Mouse (Mus musculus) cerebellum, adult 11-12 months (tissue): ENCODE results near the gene Dlst.

Experiments used
- DNase-seq: peaks from one replicate; pipeline ENCODE4 v3.0.0; 2022

Gene Dlst

GRCm38 (mm10) chr12:85110698-85111592 lies at the start of gene Dlst, which contains the start of gene Prox2:
Gene Dlst, plus strand, starts transcription at chr12:85110833.
Gene Prox2, minus strand, starts transcription at chr12:85110759.
- peak; percentile 87 for DNase-seq

DNA sequence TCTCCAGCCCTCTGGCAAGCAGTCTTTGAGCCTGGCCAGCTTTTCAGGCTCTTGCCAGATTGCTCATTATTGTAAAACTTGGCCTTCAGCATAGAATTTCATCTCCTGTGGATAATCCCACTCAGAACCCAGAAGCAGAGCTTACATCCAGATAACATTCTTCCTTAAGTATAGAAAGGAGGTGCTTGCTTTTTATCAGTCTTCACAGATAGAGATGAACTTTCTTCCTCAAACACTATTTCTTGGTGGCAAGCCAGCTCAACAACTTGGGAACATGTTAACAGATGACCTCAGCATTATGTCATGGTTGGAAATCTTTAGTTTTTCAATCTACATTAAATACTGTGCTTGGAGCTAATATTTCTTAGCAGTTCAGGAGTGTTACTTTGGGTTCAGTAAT lies 39.6 kb upstream of the Dlst start:
- DNase-seq: no peak

DNA sequence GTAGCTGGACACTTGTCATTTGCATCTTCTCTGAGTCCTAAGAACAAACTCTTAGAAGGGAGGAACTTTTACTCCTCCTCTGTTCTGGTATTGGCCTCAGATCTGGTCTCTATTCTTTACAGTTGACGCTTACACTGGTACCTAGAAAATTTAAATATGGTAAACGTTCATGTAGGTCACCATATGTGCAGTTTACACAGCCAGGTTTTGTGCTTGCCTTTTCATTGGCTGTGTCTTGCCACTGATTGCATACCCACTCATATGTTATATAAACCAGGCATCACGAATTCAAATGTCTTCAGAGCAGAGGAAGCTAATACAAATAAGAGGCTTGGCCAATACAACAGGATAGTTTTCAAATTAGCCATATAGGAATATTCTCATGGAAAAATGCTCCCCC lies 33.5 kb upstream of the Dlst start:
- peak; percentile 22 for DNase-seq

DNA sequence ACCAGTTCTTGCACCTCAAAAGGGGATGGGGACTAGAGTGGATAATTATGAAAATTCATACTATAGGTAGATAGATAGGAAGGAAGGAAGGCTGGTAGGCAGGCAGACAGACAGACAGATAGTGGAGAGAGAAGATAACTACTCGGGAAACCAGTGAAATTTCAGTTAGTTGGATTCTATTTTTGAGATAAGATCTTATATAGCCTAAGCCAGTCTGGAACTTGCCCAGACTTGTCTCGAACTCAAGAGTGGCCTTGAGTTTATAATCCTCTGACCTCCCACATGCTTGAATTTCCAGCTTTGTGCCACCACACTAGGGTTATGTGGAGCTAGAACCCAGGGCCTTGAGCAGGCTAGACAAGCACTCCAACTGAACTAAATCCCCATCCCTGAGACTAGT lies 26.4 kb upstream of the Dlst start:
- no peak for DNase-seq

GRCm38 (mm10) chr12:85084941-85085340 lies 25.7 kb upstream of the Dlst start:
- no peak for DNase-seq

DNA sequence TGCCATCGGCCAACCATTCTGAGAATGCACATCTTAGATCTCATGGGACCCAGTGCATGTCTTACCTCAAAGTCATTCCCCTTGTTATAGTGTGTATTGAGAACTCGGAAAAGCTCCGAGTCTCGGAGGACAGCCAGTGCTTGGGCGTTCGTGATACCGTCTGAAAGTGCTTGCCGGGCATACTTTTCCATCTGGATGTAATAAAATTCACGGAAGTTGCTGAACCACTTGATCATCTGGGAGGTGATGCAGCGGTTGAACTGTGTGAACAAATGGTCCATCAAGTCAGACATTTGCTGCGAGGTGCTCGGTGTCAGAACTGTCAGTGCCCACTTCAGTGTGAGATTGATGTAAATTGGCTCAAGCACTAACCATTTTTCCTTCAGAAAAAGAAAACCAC lies 22.8 kb upstream of the Dlst start:
- DNase-seq: no peak

DNA sequence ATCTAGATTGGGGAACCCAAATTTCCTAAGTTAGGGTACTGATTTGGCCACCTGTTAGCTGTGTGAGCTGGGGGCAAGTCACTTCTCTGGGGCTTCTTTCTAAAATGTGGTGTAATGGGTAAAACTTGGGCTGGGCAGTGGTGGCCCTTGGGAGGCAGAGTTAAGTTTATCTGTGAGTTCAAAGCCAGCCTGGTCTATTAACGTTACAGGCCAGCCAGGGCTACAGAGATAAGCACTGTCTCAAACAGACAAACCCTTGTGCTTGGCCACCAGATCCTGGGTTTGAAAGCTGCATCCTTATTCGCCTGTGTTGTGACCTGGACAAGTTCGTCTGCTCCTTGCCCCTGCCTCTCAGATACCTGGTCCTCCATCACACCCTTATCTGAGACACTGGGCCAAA lies 19.4 kb upstream of the Dlst start:
- DNase-seq: no peak

GRCm38 (mm10) chr12:85092214-85092613 lies 18.4 kb upstream of the Dlst start:
- peak; percentile 49 for DNase-seq

GRCm38 (mm10) chr12:85094010-85094409 lies 16.6 kb upstream of the Dlst start:
- DNase-seq: no peak

DNA sequence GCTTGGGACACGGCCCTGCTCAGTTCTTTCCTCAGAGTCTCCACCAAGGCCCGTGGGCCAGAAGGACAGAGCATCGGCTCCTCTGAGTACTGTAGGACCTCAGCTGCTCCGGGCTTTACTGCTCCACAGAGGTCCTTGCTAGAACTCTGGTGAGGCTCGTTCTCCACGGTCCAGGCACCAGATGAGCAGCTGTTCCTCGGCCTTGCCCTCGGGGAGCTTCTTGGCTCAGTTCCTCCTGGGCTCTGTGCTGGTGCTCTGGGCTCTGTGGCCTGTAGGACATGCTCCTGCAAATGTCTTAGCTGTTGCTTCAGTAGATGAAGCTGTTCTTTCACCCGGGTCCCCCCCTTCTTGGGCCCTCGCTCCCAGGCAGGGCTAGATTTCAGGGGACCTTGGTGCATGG lies 15.9 kb upstream of the Dlst start:
- no peak for DNase-seq

DNA sequence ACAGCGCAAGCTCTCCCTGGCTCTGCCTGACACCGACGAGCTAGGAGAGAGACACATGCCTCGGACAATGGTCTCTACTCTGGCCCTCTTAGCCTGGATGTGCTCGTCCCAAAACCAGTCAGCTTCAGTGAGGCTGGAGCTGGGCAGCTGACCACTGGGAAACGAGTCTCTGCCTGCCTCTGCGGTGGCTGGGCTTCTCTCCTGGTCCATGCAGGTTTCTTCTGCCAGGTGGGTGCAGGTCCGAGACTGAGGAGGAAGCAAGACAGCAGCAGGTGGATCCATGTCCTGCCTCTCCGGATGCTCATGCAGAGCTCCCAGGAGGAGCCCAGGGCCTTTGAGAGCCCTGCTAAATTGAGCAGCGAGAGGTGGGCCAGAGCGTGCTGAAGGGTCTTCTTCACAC lies 15.5 kb upstream of the Dlst start:
- DNase-seq: no peak

DNA sequence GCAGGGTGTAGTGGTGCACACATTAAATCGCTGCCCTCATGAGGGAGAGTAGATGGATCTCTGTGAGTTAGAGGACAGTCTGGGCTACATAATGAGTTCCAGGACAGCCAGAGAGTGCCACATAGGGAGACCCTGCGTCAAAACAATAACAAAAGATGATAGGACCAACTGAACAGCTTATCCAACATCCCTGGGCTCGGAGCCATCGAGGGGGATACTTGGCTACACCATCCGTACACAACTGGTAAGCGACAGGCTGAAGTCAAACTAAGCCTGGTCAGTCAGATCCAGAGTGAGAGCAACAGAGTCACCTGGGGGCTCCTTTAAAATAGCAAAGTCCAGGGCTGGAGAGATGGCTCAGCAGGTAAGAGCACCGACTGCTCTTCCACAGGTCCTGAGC lies 14.8 kb upstream of the Dlst start:
- DNase-seq: no peak

DNA sequence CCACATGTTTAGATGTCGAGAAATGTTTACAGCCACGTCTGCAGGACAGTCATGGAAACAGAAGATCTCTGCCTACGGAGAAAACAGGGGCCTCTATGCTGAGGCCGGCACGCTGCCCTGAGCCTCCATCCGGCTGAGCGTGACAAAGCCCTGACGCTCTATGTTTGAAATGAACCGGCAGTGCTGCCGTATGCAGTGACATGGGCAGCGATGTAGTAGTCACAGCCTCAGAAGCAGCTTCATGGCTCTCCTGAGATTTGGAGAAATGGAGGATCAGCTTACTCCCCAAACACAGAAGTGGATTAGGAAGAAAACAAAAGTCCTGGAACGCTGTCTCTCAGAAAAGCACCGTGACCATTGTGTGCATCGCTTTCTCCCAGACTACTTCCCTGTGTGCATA lies 9.6 kb upstream of the Dlst start:
- DNase-seq: no peak

DNA sequence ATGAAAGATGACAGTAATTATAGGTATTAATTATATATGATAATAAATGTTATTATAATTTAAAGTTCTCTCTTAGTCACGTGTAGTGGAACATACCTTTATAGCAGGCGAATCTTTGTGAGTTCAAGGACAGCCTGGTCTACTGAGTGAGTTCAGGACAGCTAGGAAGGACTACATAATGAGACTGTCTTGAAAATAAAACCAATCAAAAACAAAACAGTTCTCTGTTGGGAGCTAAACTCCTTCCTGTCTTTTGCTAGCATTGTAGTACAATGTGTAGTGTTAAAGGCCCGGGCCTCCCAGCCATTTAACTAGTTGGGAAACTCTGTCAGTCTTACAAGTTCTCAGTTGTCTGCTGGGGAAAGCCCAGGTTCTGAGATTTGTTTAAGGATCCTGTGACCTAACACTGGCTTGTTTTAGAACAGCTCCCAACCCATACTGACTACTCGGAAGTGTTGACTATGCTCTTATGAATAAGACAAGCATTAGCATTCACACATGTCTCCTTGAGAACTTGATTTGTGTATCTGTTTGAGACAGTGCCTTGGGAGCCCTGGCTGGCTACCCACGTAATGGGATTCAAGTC lies 9.0 kb upstream of the Dlst start:
- no peak for DNase-seq

DNA sequence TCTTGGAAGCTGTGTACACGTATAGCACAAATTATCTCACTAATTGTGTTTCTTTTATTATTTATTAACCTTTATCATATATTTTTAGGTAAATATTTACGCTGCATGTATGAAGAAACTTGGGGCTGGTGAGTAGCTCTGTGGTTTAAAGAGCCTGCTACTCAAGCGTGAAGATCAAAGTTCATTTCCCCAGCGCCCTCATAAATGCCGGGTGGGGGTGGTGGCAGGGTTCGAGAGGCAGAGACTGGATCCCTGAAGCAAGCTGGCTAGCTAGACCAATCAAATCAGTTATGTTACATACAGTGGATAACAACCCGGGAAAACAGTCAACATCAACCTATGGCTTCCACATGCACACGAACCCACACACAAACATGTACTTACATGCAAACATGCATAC lies 7.5 kb upstream of the Dlst start:
- DNase-seq: no peak

DNA sequence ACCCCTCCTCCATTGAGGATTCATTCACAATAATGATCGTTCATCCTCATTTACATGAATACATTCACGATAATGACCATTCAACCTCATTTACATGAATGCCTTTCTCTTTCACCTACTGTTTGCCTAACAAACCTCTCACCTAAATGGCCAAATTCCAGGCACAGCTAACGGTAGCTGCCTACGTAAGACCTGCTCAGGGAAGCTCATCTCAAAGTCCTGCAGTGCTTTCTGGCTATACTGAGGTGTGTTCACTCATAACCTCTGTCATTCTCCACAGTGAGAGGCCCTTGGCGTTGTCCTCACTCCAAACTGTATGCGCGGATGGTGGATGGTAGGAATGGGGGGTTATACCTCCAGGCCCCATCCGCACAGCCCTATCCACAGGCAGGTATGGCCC lies 5.8 kb upstream of the Dlst start:
- DNase-seq: no peak

DNA sequence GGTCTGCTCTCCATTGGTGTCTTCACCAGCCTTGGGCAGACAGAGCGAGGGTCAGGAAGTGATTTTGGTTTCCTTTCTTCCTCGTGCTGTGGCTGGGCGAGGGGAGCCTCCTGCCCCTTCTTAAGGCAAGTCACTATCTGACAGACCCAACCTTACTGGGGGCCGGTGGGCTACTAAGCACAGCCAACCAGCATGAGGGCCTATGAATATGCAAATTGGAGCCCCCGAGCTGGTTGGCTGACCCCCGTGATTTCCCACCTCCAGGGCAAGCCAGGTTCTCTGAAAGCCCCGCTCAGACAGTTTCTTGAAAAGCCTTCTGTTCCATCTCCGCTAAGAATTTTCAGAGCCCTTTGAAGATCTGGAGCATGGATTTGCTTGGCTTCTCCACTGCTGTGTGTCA lies 4.3 kb upstream of the Dlst start:
- no peak for DNase-seq

GRCm38 (mm10) chr12:85108643-85109042 lies 2.0 kb upstream of the Dlst start:
- DNase-seq: no peak

DNA sequence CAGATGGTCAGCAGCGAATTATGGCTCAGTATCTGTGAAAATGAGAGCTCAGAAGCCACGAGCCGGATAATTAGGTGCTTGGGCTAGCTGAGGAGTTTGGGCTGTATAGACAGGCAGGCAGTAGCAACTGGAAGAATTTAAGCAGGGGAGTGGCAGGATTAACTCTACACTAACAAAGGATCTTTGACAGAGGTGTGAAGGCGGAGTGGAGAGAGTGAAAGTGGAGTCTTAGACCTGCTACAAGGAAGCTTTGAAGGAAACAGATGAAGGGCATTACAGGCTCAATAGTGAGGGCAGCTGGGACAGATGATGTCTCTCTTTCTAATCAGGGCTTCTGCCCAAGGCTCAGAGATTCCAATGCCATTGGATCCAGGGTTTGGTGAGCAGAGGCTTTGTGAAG lies 1.2 kb upstream of the Dlst start:
- DNase-seq: no peak

DNA sequence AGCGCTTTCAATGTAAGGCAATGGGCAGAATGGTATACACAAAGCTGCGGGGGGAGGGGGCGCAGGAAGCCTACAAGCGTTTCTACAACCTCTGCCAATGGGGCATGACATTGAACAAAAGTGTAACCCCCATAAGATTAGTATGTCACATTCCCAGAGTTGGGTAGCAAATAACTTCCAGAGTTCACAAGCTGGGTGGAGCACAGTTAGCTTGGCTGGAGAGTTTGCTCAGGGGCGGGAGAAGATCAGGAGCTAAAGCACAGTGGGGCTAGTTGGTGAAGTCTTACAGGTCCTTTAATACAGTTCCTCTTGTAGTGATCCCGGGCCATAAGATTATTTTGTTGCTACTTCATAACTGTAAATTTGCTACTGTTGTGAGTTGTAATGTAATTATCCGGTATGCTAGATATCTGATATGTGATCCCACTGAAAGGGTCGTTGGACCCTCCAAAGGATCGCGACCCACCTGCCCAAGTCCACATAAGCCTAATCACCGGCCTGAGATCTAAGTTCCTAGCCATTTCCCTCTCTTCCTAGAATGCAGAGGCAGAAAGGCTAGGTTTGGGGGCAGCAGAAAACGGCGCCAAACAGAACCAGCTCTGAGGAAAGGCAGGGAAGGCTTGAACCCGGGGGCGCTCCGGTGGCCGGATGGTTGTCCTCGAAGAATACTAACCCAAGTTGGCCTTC lies 479 bp upstream of the Dlst start:
- DNase-seq: no peak

GRCm38 (mm10) chr12:85112550-85113251 lies 2.1 kb downstream of the Dlst start:
- no peak for DNase-seq

GRCm38 (mm10) chr12:85113337-85113736 lies 2.7 kb downstream of the Dlst start:
- no peak for DNase-seq

GRCm38 (mm10) chr12:85113917-85114316 lies 3.3 kb downstream of the Dlst start:
- DNase-seq: no peak
